Comparison of ENCODE assay signal across 9 mouse cellular contexts in the genomic region with DNA sequence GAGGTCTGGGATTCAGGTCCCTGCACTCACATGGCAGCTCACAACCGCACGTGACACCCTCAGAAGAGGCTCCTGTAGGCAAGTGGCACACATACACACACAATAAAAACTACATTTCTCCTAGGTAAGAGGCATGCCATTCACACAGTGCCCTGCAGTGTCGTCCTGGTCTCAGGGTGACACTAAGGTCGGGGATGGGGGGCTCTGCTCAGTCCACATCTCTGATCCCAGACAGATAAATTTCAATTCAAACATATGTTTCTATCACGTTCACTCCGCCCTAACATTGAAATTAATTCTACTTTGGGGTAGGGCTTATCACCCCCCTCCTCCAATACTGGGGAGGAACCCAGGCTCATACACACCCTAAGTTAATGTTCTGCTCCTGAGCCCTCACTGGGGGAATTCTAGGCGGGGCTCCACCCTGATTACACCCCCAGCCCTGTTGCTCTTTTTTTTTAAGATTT. TPM values are rescaled to one million over a fixed set of nuclear protein-coding genes. Genes with fewer than 3 reads are reported as not detected.
DNase-seq lines count a peak whose midpoint lies in the region; ATAC-seq and TF ChIP-seq lines count a peak whose summit lies in the region.
"Had no signal": no experiment of that assay in that cellular context is flagged by ENCODE, and none has a peak within 500 bp of the region (broad histone marks: within the 10 kb centered on the region; RNA-seq: fewer than 3 reads in every experiment).

No protein-coding gene starts in this region.

- no peak overlapping the region for H3K9ac ChIP-seq in forebrain, embryonic 15.5 days (replicated peaks)
- peak overlapping the region; percentile 3; the same call in 1 of the 2 replicates for H3K9ac ChIP-seq in liver, embryonic 16.5 days (ENCODE audit: low read depth, low read length)

- TF ChIP-seq CTCF in G1E (IDR thresholded peaks at IDR 0.05; ENCODE audit: low read depth, low read length), result no peak

- H3K27me3 ChIP-seq in G1E (ENCODE audit: insufficient read depth, low read length), result no peaks in the 10 kb centered on the region
- no peaks in the 10 kb centered on the region for H3K27me3 ChIP-seq in forebrain, embryonic 15.5 days
- no peaks in the 10 kb centered on the region for H3K27me3 ChIP-seq in liver, embryonic 16.5 days (ENCODE audit: control insufficient read depth, insufficient read depth, low read depth, low read length)

- H3K4me1 ChIP-seq in G1E (ENCODE audit: insufficient read depth, low read depth, low read length), result peaks cover 86% of the 10 kb centered on the region
- H3K4me1 ChIP-seq in forebrain, embryonic 15.5 days, result peaks cover 46% of the 10 kb centered on the region
- H3K4me1 ChIP-seq in liver, embryonic 16.5 days (ENCODE audit: control insufficient read depth, low read depth, low read length), result peaks cover 81% of the 10 kb centered on the region

- DNase-seq in kidney, adult 9 months, result peak; percentile 22
- no peak for DNase-seq in kidney, adult 11 months
- no peak for DNase-seq in G1E (ENCODE audit: low spot score)
- DNase-seq in adrenal gland, postnatal 14 days, result no peak
- DNase-seq in gastrocnemius, postnatal 36 days, result no peak
- DNase-seq in ovary, adult 18-20 months (ENCODE audit: low spot score), result no peak
- DNase-seq: kidney, adult 18-20 months had no signal

- no peaks in the 10 kb centered on the region for H3K9me3 ChIP-seq in G1E (replicated peaks)
- no peaks in the 10 kb centered on the region for H3K9me3 ChIP-seq in forebrain, embryonic 15.5 days
- no peaks in the 10 kb centered on the region for H3K9me3 ChIP-seq in liver, embryonic 16.5 days (replicated peaks; ENCODE audit: control insufficient read depth, low read length)

- H3K4me3 ChIP-seq in G1E (ENCODE audit: low read depth, low read length), result peak overlapping the region; percentile 75
- 0 out of 2 replicates have a peak overlapping the region, but pooled peaks have one; percentile 84 for H3K4me3 ChIP-seq in forebrain, embryonic 15.5 days
- H3K4me3 ChIP-seq in liver, embryonic 16.5 days (ENCODE audit: low read depth, low read length), result peak overlapping the region; percentile 72

- ATAC-seq in G1E (ENCODE audit: extremely low read depth, insufficient number of reproducible peaks, low FRiP score, poor library complexity, severe bottlenecking), result no peak
- ATAC-seq in forebrain, embryonic 15.5 days (replicated peaks), result no peak
- ATAC-seq in liver, embryonic 16.5 days (ENCODE audit: low read depth), result no peak

- 0 out of 2 replicates have a peak overlapping the region, but pooled peaks have one; percentile 88 for H3K4me2 ChIP-seq in forebrain, embryonic 15.5 days (replicated peaks)
- peak overlapping the region; percentile 99 for H3K4me2 ChIP-seq in liver, embryonic 16.5 days (ENCODE audit: low read depth, low read length)

- no peak overlapping the region for H3K27ac ChIP-seq in forebrain, embryonic 15.5 days (replicated peaks)
- H3K27ac ChIP-seq in liver, embryonic 16.5 days (ENCODE audit: low read length), result peak overlapping the region; percentile 98

- intact Hi-C loops in gastrocnemius, postnatal 36 days (cut with DNase I), result loop anchor here (10.0 kb wide), 1 partner anchor 265 kb away; a partner anchor contains a TSS

- peaks cover 57% of the 10 kb centered on the region for H3K36me3 ChIP-seq in G1E (replicated peaks)
- H3K36me3 ChIP-seq in forebrain, embryonic 15.5 days, result no peaks in the 10 kb centered on the region
- no peaks in the 10 kb centered on the region for H3K36me3 ChIP-seq in liver, embryonic 16.5 days (ENCODE audit: control insufficient read depth, insufficient read depth)

- 87% methylated on average over 7 of the region's 7 CpGs for WGBS in forebrain, embryonic 15.5 days
- WGBS in liver, embryonic 16.5 days (ENCODE audit: insufficient replicate concordance), result 39% methylated on average over 7 of the region's 7 CpGs

RNA-seq across cellular contexts. Expression of a gene that starts 1.7 kb away (rescaled TPM):
- total RNA-seq in G1E (2014; fragmentation: Nextera tagmentation) (44.4 and 52.8 TPM in 2 replicates), G1E (2017) (53.8 and 61.8 TPM in 2 replicates)
- polyA plus RNA-seq in G1E (2012), result 45.8 and 54.2 TPM in 2 replicates
- polyA plus RNA-seq in forebrain, embryonic 15.5 days (2015; fragmentation: Nextera tagmentation; extraction: Ambion mirVana), result 52.6 and 55.1 TPM in 2 replicates
- polyA plus RNA-seq in liver, embryonic 16.5 days (2015; fragmentation: Nextera tagmentation; extraction: Ambion mirVana), result 26.1 and 27.4 TPM in 2 replicates
- 12.8 and 24.1 TPM in 2 replicates for total RNA-seq in adrenal gland, postnatal 14 days (2021)
- total RNA-seq in gastrocnemius, postnatal 36 days (2021), result 1 to 10 TPM; 3.4 to 3.6 TPM

RNA-seq across cellular contexts. Expression of a gene that starts 1.9 kb away (rescaled TPM):
- total RNA-seq in G1E (2014; fragmentation: Nextera tagmentation), result 2.3 and 7.4 TPM in 2 replicates
- total RNA-seq in G1E (2017), result 5.9 and 10.3 TPM in 2 replicates
- polyA plus RNA-seq in G1E (2012), result 7.5 and 8.2 TPM in 2 replicates
- 33.4 and 35.2 TPM in 2 replicates for polyA plus RNA-seq in forebrain, embryonic 15.5 days (2015; fragmentation: Nextera tagmentation; extraction: Ambion mirVana)
- 9.3 and 10.4 TPM in 2 replicates for polyA plus RNA-seq in liver, embryonic 16.5 days (2015; fragmentation: Nextera tagmentation; extraction: Ambion mirVana)
- total RNA-seq in adrenal gland, postnatal 14 days (2021), result 12.1 and 12.6 TPM in 2 replicates
- 1 to 10 TPM; 1.2 to 2.7 TPM for total RNA-seq in gastrocnemius, postnatal 36 days (2021)

RNA-seq across cellular contexts. Expression of a gene that starts 22.2 kb away (rescaled TPM):
- total RNA-seq in G1E (2014; fragmentation: Nextera tagmentation), result 127 and 140 TPM in 2 replicates
- 70.4 and 72.2 TPM in 2 replicates for total RNA-seq in G1E (2017)
- polyA plus RNA-seq in G1E (2012), result 455 and 521 TPM in 2 replicates
- polyA plus RNA-seq in forebrain, embryonic 15.5 days (2015; fragmentation: Nextera tagmentation; extraction: Ambion mirVana), result 60.9 and 64.8 TPM in 2 replicates
- 41.5 and 54.4 TPM in 2 replicates for polyA plus RNA-seq in liver, embryonic 16.5 days (2015; fragmentation: Nextera tagmentation; extraction: Ambion mirVana)
- 224 and 226 TPM in 2 replicates for total RNA-seq in adrenal gland, postnatal 14 days (2021)
- 100 to 1,000 TPM; 216 to 227 TPM for total RNA-seq in gastrocnemius, postnatal 36 days (2021)

RNA-seq across cellular contexts. Expression of a gene that starts 42.0 kb away (rescaled TPM):
- total RNA-seq in G1E (2014; fragmentation: Nextera tagmentation) (121 and 133 TPM in 2 replicates), G1E (2017) (72.3 and 88.3 TPM in 2 replicates)
- 37.4 and 39.4 TPM in 2 replicates for polyA plus RNA-seq in G1E (2012)
- 98.9 and 103 TPM in 2 replicates for polyA plus RNA-seq in forebrain, embryonic 15.5 days (2015; fragmentation: Nextera tagmentation; extraction: Ambion mirVana)
- 20.9 and 21.2 TPM in 2 replicates for polyA plus RNA-seq in liver, embryonic 16.5 days (2015; fragmentation: Nextera tagmentation; extraction: Ambion mirVana)
- 80.3 and 85.6 TPM in 2 replicates for total RNA-seq in adrenal gland, postnatal 14 days (2021)
- 10 to 100 TPM; 23.8 to 25.6 TPM for total RNA-seq in gastrocnemius, postnatal 36 days (2021)

RNA-seq across cellular contexts. Expression of a gene that starts 43.2 kb away (rescaled TPM):
- total RNA-seq in G1E (2014; fragmentation: Nextera tagmentation), result 11.1 and 19.7 TPM in 2 replicates
- 17.9 and 19.2 TPM in 2 replicates for total RNA-seq in G1E (2017)
- polyA plus RNA-seq in G1E (2012), result 96.3 and 102 TPM in 2 replicates
- 83.4 and 87.5 TPM in 2 replicates for polyA plus RNA-seq in forebrain, embryonic 15.5 days (2015; fragmentation: Nextera tagmentation; extraction: Ambion mirVana)
- polyA plus RNA-seq in liver, embryonic 16.5 days (2015; fragmentation: Nextera tagmentation; extraction: Ambion mirVana), result 2.8 and 5.1 TPM in 2 replicates
- 53.5 and 58.0 TPM in 2 replicates for total RNA-seq in adrenal gland, postnatal 14 days (2021)
- total RNA-seq in gastrocnemius, postnatal 36 days (2021), result 10 to 100 TPM; 32.1 to 33.5 TPM
